Mouse (Mus musculus) bone marrow, adult 2 months (tissue): Measurements from ENCODE around the gene Ddx1.

Experiments used
- CTCF ChIP-seq: fragments of 200-500 bp; IDR thresholded peaks from 2 replicates; pipeline ENCODE4 v1.5.1; 2011; ENCODE audit warnings: low read length, control low read depth; ENCODE audit not compliant: control insufficient read depth, insufficient read depth
- POLR2A ChIP-seq: fragments of 200-500 bp; IDR thresholded peaks from 2 replicates; pipeline ENCODE4 v1.6.1; 2011; ENCODE audit warnings: low read depth, mild to moderate bottlenecking, control low read depth, low read length, borderline replicate concordance; ENCODE audit not compliant: control insufficient read depth

GRCm38 (mm10) chr12:13188059-13188700, 60.8 kb downstream of the Ddx1 start:
- TF ChIP-seq POLR2A = no peak
- no peak for TF ChIP-seq CTCF
